In genomic region chr8:10006986-10007659, GRCm38 (mm10) we compare ENCODE assay signal across 8 mouse cellular contexts. TPM values are rescaled to one million over a fixed set of nuclear protein-coding genes. Genes with fewer than 3 reads are reported as not detected.
DNase-seq lines count a peak whose midpoint lies in the region; ATAC-seq and TF ChIP-seq lines count a peak whose summit lies in the region.

No protein-coding gene starts in this region.

- WGBS in heart, embryonic 14.5 days: 5% methylated on average over 29 of the region's 29 CpGs
- WGBS in liver, postnatal 0 days (ENCODE audit: insufficient replicate concordance): 6% methylated on average over 29 of the region's 29 CpGs

- no peak for TF ChIP-seq EP300 in liver, postnatal 0 days (IDR thresholded peaks at IDR 0.05; ENCODE audit: low read depth)

- H3K9ac ChIP-seq in heart, embryonic 14.5 days (ENCODE audit: low read length): peak overlapping the region; percentile 58
- H3K9ac ChIP-seq in liver, postnatal 0 days (replicated peaks): peak overlapping the region; percentile 38; the same call in 1 of the 2 replicates

- ATAC-seq in common myeloid progenitor, adult 5-6 weeks (replicated peaks; ENCODE audit: low read depth, poor library complexity, severe bottlenecking): peak; percentile 37
- no peak for ATAC-seq in heart, embryonic 14.5 days (ENCODE audit: insufficient number of reproducible peaks, insufficient read depth, low FRiP score, low read depth)
- ATAC-seq in liver, postnatal 0 days: no peak

- peak overlapping the region; percentile 45 to 49 for H3K4me3 ChIP-seq in heart, embryonic 14.5 days (ENCODE audit: control insufficient read depth in 1 of 2, insufficient read depth in 1 of 2, low read depth in 1 of 2, low read length in 2 of 2)
- peak overlapping the region; percentile 40 for H3K4me3 ChIP-seq in liver, postnatal 0 days (ENCODE audit: low read depth, low read length)

- peaks cover 5 to 8% of the 10 kb centered on the region in 2 experiments; a peak in 2 of 4 replicates for H3K4me1 ChIP-seq in heart, embryonic 14.5 days (ENCODE audit: control insufficient read depth in 2 of 2, insufficient read depth in 2 of 2, low read length in 2 of 2)
- 0 out of 2 replicates have a peak, but pooled peaks cover 4% of the 10 kb centered on the region for H3K4me1 ChIP-seq in liver, postnatal 0 days (ENCODE audit: insufficient read depth)

- H3K27me3 ChIP-seq in heart, embryonic 14.5 days (ENCODE audit: control insufficient read depth, insufficient read depth, low read length): no peaks in the 10 kb centered on the region
- peaks cover 6% of the 10 kb centered on the region; the same call in 1 of the 2 replicates for H3K27me3 ChIP-seq in liver, postnatal 0 days (ENCODE audit: insufficient read depth, low read length)

- no peaks in the 10 kb centered on the region for H3K36me3 ChIP-seq in heart, embryonic 14.5 days (ENCODE audit: control insufficient read depth, insufficient read depth, low read length)
- H3K36me3 ChIP-seq in liver, postnatal 0 days (replicated peaks; ENCODE audit: insufficient read depth, low read length): no peaks in the 10 kb centered on the region

- no peaks in the 10 kb centered on the region for H3K9me3 ChIP-seq in heart, embryonic 14.5 days (ENCODE audit: control insufficient read depth, low read length)
- H3K9me3 ChIP-seq in liver, postnatal 0 days (ENCODE audit: low read length): no peaks in the 10 kb centered on the region

- H3K4me2 ChIP-seq in heart, embryonic 14.5 days (ENCODE audit: low read length): peak overlapping the region; percentile 84
- peak overlapping the region; percentile 68 for H3K4me2 ChIP-seq in liver, postnatal 0 days (ENCODE audit: low read depth, low read length)

- no peak overlapping the region for H3K27ac ChIP-seq in heart, embryonic 14.5 days (replicated peaks in 1 of 2; ENCODE audit: control insufficient read depth in 1 of 2, insufficient read depth in 1 of 2, low read depth in 2 of 2, low read length in 2 of 2)
- H3K27ac ChIP-seq in liver, postnatal 0 days (ENCODE audit: low read depth): no peak overlapping the region

- peak; percentile 12 for DNase-seq in urinary bladder, postnatal 25 days (ENCODE audit: low spot score)
- no peak for DNase-seq in urinary bladder, postnatal 36 days (ENCODE audit: low spot score in 2 of 2)
- DNase-seq in kidney, postnatal 25 days: peak; percentile 46 to 48
- DNase-seq in liver, postnatal 0 days: no peak
- DNase-seq in retina, postnatal 1 day: peak; percentile 64
- DNase-seq in spleen, adult 18-20 months: no peak

- TF ChIP-seq CTCF in liver, postnatal 0 days (IDR thresholded peaks at IDR 0.05; ENCODE audit: low read depth): no peak

RNA-seq across cellular contexts. Expression of gene Tnfsf13b, which starts 0.9 kb away (rescaled TPM):
- 0.68 TPM in 1 of 2 replicates, not detected in the other for total RNA-seq in common myeloid progenitor, adult 5-6 weeks (2017)
- polyA plus RNA-seq in heart, embryonic 14.5 days (2014; fragmentation: Nextera tagmentation; extraction: Ambion mirVana): 0.24 and 1.0 TPM in 2 replicates
- polyA plus RNA-seq in liver, postnatal 0 days (2015; fragmentation: Nextera tagmentation; extraction: Ambion mirVana): 0.58 and 0.69 TPM in 2 replicates

RNA-seq across cellular contexts. Expression of gene Abhd13, which starts 29.6 kb away (rescaled TPM):
- total RNA-seq in common myeloid progenitor, adult 5-6 weeks (2017): 12.8 and 14.5 TPM in 2 replicates
- polyA plus RNA-seq in heart, embryonic 14.5 days (2014; fragmentation: Nextera tagmentation; extraction: Ambion mirVana): 17.6 and 17.8 TPM in 2 replicates
- 5.2 and 5.6 TPM in 2 replicates for polyA plus RNA-seq in liver, postnatal 0 days (2015; fragmentation: Nextera tagmentation; extraction: Ambion mirVana)

RNA-seq across cellular contexts. Expression of gene Lig4, which starts 29.6 kb away (rescaled TPM):
- total RNA-seq in common myeloid progenitor, adult 5-6 weeks (2017): 0.19 and 2.5 TPM in 2 replicates
- polyA plus RNA-seq in heart, embryonic 14.5 days (2014; fragmentation: Nextera tagmentation; extraction: Ambion mirVana): 4.2 and 5.3 TPM in 2 replicates
- 1.2 and 1.3 TPM in 2 replicates for polyA plus RNA-seq in liver, postnatal 0 days (2015; fragmentation: Nextera tagmentation; extraction: Ambion mirVana)

Comparison
In these comparisons a context has a peak if more than half of its experiments do, and no peak if none do; other contexts are left out.
1. DNase-seq: peak in urinary bladder, postnatal 25 days (single experiment), kidney, postnatal 25 days (2 of 2) and retina, postnatal 1 day (single experiment); none in urinary bladder, postnatal 36 days (0 of 2), liver, postnatal 0 days (single experiment) and spleen, adult 18-20 months (0 of 2).